Mouse (Mus musculus) bone marrow macrophage, adult 2 months (primary cell): ENCODE measurements around the gene Arxes2.

ENCODE experiments used
- CTCF ChIP-seq: IDR thresholded peaks from 2 replicates; pipeline ENCODE4 v1.5.1; 2012; ENCODE audit warnings: low read depth, mild to moderate bottlenecking, low read length, moderate library complexity
- POLR2A ChIP-seq: IDR thresholded peaks from 2 replicates; pipeline ENCODE4 v1.6.1; 2012; ENCODE audit warnings: mild to moderate bottlenecking, low read depth, low read length, borderline replicate concordance

GRCm38 (mm10) chrX:136030331-136030730, 36.7 kb downstream of the Arxes2 start:
- TF ChIP-seq POLR2A (no peak), CTCF (no peak)
